Comparison of ENCODE assay signal across 8 mouse cellular contexts in genomic region chr2:135562140-135562890, GRCm38 (mm10).
DNase-seq lines count a peak whose midpoint lies in the region; ATAC-seq and TF ChIP-seq lines count a peak whose summit lies in the region.

No protein-coding gene starts in this region.

- H3K4me1 ChIP-seq in limb, embryonic 14.5 days (ENCODE audit: control insufficient read depth, insufficient read depth, low read length), result no peaks in the 10 kb centered on the region
- no peaks in the 10 kb centered on the region for H3K4me1 ChIP-seq in limb, embryonic 10.5 days

- H3K9ac ChIP-seq in limb, embryonic 14.5 days (ENCODE audit: low read depth, low read length, severe bottlenecking), result no peak overlapping the region

- H3K27me3 ChIP-seq in limb, embryonic 14.5 days (ENCODE audit: control insufficient read depth, insufficient read depth, low read length), result no peaks in the 10 kb centered on the region
- no peaks in the 10 kb centered on the region for H3K27me3 ChIP-seq in limb, embryonic 10.5 days (ENCODE audit: low read depth, poor library complexity, severe bottlenecking)

- H3K4me2 ChIP-seq in limb, embryonic 14.5 days (replicated peaks; ENCODE audit: low read depth, low read length, severe bottlenecking), result no peak overlapping the region

- DNase-seq in limb, embryonic 14.5 days (ENCODE audit: low spot score), result peak; percentile 39
- DNase-seq in limb, embryonic 10.5 days (ENCODE audit: low spot score), result no peak
- DNase-seq in cerebellum, adult 11 months, result peak; percentile 34
- DNase-seq in left cerebral cortex, adult 9 months (ENCODE audit: low spot score in 2 of 2), result peak; percentile 4 to 44
- DNase-seq in T-cell, adult 2 months (ENCODE audit: low spot score), result no peak
- no peak for DNase-seq in spleen, adult 12 weeks (ENCODE audit: low spot score)

- H3K9me3 ChIP-seq in limb, embryonic 14.5 days (ENCODE audit: control insufficient read depth, low read length), result no peaks in the 10 kb centered on the region
- no peaks in the 10 kb centered on the region for H3K9me3 ChIP-seq in limb, embryonic 10.5 days (replicated peaks)

- no peaks in the 10 kb centered on the region for H3K36me3 ChIP-seq in limb, embryonic 14.5 days (ENCODE audit: control insufficient read depth, insufficient read depth, low read length)
- H3K36me3 ChIP-seq in limb, embryonic 10.5 days, result no peaks in the 10 kb centered on the region

- H3K27ac ChIP-seq in limb, embryonic 14.5 days (replicated peaks; ENCODE audit: low read depth, low read length), result no peak overlapping the region
- H3K27ac ChIP-seq in limb, embryonic 10.5 days, result no peak overlapping the region

- TF ChIP-seq POLR2A in limb, embryonic 14.5 days (IDR thresholded peaks at IDR 0.05; ENCODE audit: borderline replicate concordance, extremely low read depth, insufficient read depth, insufficient read length), result no peak

- no peak overlapping the region for H3K4me3 ChIP-seq in limb, embryonic 14.5 days (replicated peaks; ENCODE audit: low read length)
- no peak overlapping the region for H3K4me3 ChIP-seq in limb, embryonic 10.5 days

- WGBS in limb, embryonic 14.5 days, result 83% methylated on average over 10 of the region's 10 CpGs
- 84% methylated on average over 10 of the region's 10 CpGs for WGBS in limb, embryonic 10.5 days

- no peak for ATAC-seq in limb, embryonic 14.5 days (ENCODE audit: low FRiP score, low read depth)
- ATAC-seq in granulocyte monocyte progenitor cell, adult 5-6 weeks (replicated peaks; ENCODE audit: poor library complexity, severe bottlenecking), result peak; percentile 98
- ATAC-seq in monocyte, adult 5-6 weeks (replicated peaks; ENCODE audit: insufficient number of reproducible peaks, low FRiP score, low TSS enrichment, poor library complexity, severe bottlenecking), result 0 out of 2 replicates have a peak, but pooled peaks have one; percentile 54

Comparison
In these comparisons a context has a peak if more than half of its experiments do, and no peak if none do; other contexts are left out.
1. DNase-seq: peak in limb, embryonic 14.5 days (single experiment), cerebellum, adult 11 months (single experiment) and left cerebral cortex, adult 9 months (2 of 2); none in limb, embryonic 10.5 days (single experiment), T-cell, adult 2 months (single experiment) and spleen, adult 12 weeks (single experiment).